Mouse (Mus musculus) neural tube, embryonic 11.5 days (tissue): ENCODE measurements around the gene Prkcd. TPM values are rescaled to one million over a fixed set of nuclear protein-coding genes. Genes with fewer than 3 reads are reported as not detected.
A peak's percentile ranks its signal among the peaks of the same experiment; 100 is the strongest.

Experiments used
- ATAC-seq: fragments of 200-750 bp; cut with Nextera tagmentation; 2 replicates; pipeline ENCODE4 v1.8.0; 2017; ENCODE audit warnings: moderate number of reproducible peaks, mild to moderate bottlenecking, moderate TSS enrichment, moderate library complexity; ENCODE audit not compliant: insufficient read depth, low FRiP score, low TSS enrichment
- DNase-seq: peaks from one replicate; pipeline ENCODE4 v3.0.0-alpha.2; 2015; ENCODE audit warnings: low spot score
- H3K27ac ChIP-seq: fragments of 300-500 bp; sonication (generic); 2 replicates; pipeline ENCODE4 v1.5.1; 2014; ENCODE audit warnings: low read depth, mild to moderate bottlenecking, low read length
- H3K27me3 ChIP-seq: fragments of 300-500 bp; sonication (generic); 2 replicates; pipeline ENCODE4 v1.6.1; 2014; ENCODE audit warnings: mild to moderate bottlenecking, low read length, mixed read lengths; ENCODE audit not compliant: control insufficient read depth, insufficient read depth
- H3K36me3 ChIP-seq: fragments of 300-500 bp; sonication (generic); 2 replicates; pipeline ENCODE4 v1.6.1; 2014; ENCODE audit warnings: mild to moderate bottlenecking, low read length, moderate library complexity, mixed read lengths; ENCODE audit not compliant: control insufficient read depth, insufficient read depth
- H3K4me1 ChIP-seq: fragments of 300-500 bp; sonication (generic); 2 replicates; pipeline ENCODE4 v1.6.1; 2014; ENCODE audit warnings: low read length, mixed read lengths; ENCODE audit not compliant: control insufficient read depth, insufficient read depth
- H3K4me2 ChIP-seq: fragments of 300-500 bp; sonication (generic); 2 replicates; pipeline ENCODE4 v1.6.1; 2014; ENCODE audit warnings: low read depth, mild to moderate bottlenecking, moderate library complexity
- H3K4me3 ChIP-seq: fragments of 300-500 bp; sonication (generic); 2 replicates; pipeline ENCODE4 v1.5.1; 2014; ENCODE audit warnings: low read depth, low read length
- H3K9ac ChIP-seq: fragments of 300-500 bp; sonication (generic); 2 replicates; pipeline ENCODE4 v1.6.1; 2014; ENCODE audit warnings: mild to moderate bottlenecking, low read length
- H3K9me3 ChIP-seq: fragments of 300-500 bp; sonication (generic); 2 replicates; pipeline ENCODE4 v1.6.1; 2016; ENCODE audit warnings: low read length; ENCODE audit not compliant: control insufficient read depth
- WGBS: fragments of 180-500 bp; shearing (Covaris S2); extraction: QIAGEN DNeasy Blood & Tissue Kit; methylation state at CpG from one replicate; pipeline ENCODE4 v1.1.7; 2014; 5-methylcytosine and 5-hydroxymethylcytosine counted together
- polyA plus RNA-seq: library from polyadenylated mRNA; unstranded; fragments of >200 nt; fragmentation: Nextera tagmentation; extraction: Ambion mirVana; gene quantifications from 2 replicates; pipeline ENCODE4 v1.2.1, GENCODE M21; 2014

Gene Prkcd
- polyA plus RNA-seq, 1 experiment from 2014 or later: 36.4 TPM

DNA sequence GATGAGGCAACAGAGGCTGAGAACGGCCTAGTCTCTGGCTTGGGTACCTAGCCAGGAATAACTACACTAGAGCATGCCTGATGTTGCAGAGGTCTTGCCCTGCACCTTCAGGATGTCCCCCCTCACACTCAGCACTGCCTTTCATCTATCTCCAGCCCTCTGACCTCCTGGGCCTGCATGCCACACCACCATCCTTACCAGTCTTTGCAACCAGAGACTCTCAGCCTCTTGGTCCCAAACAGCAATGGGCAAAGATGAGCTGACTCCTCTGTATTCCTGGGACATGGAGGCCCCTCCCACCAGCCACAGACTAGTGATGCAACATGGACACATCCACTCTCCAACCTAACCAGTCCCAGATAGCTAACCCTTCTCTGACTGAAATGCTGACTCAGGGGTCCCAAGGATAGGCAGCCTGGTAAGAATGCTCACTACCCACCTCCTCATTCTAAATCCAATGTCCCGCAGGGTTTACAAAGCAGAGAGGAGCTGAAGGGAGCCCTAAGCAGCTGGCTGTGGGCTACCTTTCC lies 7.2 kb downstream of the Prkcd start:
- no peaks in the 10 kb centered on the region for H3K36me3 ChIP-seq
- DNase-seq: no peak
- no peaks in the 10 kb centered on the region for H3K9me3 ChIP-seq
- H3K4me1 ChIP-seq: 0 out of 2 replicates have a peak, but pooled peaks cover 1% of the 10 kb centered on the region
- no peak for ATAC-seq
- 84% methylated on average over 2 of the region's 2 CpGs for WGBS
- no peak overlapping the region for H3K4me3 ChIP-seq
- H3K4me2 ChIP-seq: no peak overlapping the region
- no peak overlapping the region for H3K27ac ChIP-seq
- H3K9ac ChIP-seq: no peak overlapping the region
- no peaks in the 10 kb centered on the region for H3K27me3 ChIP-seq

DNA sequence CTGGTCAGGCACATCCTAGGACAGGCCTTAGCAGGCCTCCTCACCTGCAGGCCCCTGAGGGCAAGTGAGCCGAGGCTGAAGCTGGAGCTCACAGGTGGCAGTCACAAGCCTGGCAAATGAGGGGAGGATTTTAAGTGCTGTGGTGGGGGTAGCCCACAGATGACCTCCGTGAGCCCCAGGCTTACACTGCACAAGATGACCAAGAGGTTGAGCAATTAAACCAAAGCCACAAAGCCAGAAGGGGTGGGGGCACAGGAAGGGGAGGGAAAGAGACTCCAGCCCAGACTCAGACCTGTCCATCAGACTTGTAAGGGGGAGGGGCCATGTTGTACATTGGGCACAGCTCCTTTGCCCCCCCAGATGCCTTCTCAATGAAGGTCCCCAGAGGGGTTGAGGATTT lies 9.3 kb downstream of the Prkcd start:
- Histone ChIP-seq H3K9ac (no peak overlapping the region), H3K9me3 (no peaks in the 10 kb centered on the region), H3K27ac (no peak overlapping the region), H3K4me3 (no peak overlapping the region), H3K27me3 (no peaks in the 10 kb centered on the region), H3K36me3 (no peaks in the 10 kb centered on the region), H3K4me2 (no peak overlapping the region), H3K4me1 (no peaks in the 10 kb centered on the region)
- DNase-seq: no peak
- 52% methylated on average over 2 of the region's 2 CpGs for WGBS
- no peak for ATAC-seq

DNA sequence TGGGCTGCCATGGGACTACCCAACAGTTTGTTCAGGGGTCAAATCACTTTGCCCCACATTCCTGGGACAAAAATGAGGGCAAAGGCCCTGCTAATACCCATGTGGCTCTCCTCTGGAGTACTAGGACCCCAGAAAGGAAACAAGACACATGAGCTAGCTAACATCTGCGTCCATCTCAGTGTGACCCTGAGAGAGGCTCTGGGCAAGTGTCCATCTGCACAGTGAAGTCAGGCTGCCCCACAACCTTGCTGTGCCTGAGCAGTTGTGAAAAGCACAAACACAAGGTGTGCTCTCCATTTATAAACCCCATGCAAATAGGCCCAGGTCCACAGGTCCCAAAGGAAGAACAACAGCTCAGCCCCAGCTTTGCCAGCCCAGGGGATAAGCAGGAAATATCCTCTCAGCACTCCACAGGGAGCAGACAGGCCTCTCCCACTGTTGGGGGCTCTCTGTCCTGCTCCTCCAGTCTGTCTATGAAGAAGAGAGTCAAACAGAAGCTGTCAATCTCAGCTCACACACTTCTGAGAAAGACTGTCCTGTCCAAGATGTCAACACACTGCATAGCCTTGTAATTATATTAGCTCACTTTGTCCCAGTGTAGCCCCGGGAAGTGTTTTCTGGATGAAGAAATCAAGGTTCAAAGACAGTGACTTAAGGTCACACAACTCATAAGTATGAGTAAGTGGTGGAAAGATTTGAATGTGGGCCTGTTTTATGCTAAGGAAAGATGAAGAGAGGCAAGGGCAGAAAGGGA lies 12.9 kb downstream of the Prkcd start:
- Histone ChIP-seq H3K9me3 (no peaks in the 10 kb centered on the region), H3K4me3 (no peak overlapping the region), H3K9ac (no peak overlapping the region), H3K36me3 (no peaks in the 10 kb centered on the region), H3K4me2 (no peak overlapping the region), H3K27me3 (no peaks in the 10 kb centered on the region), H3K27ac (no peak overlapping the region), H3K4me1 (no peaks in the 10 kb centered on the region)
- WGBS: 93% methylated on average over 2 of the region's 2 CpGs
- ATAC-seq: no peak
- no peak for DNase-seq

DNA sequence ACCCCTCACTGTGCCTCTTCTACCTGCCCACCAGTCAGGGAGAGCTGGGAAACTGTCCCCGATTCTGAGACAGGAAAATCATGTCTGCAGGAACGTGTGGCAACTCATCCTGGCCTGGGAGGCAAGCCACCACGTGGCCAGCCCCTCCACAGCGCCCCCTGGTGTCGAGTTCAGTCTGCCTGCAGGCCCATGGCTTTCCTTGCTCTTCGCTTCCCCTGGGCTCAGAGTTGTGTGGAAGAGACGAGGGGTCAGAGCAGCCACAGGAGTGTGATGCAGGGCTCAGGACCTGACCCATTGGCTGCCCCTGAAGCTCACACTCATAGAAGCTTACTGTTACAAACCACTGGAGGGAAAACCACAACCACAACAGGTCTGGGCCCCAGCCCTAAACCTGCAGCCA lies 13.5 kb downstream of the Prkcd start:
- Histone ChIP-seq H3K4me3 (no peak overlapping the region), H3K9ac (no peak overlapping the region), H3K4me2 (no peak overlapping the region), H3K36me3 (no peaks in the 10 kb centered on the region), H3K27me3 (no peaks in the 10 kb centered on the region), H3K9me3 (no peaks in the 10 kb centered on the region), H3K4me1 (no peaks in the 10 kb centered on the region), H3K27ac (no peak overlapping the region)
- peak; percentile 38 for ATAC-seq
- 22% methylated on average over 7 of the region's 7 CpGs for WGBS
- DNase-seq: peak; percentile 77

DNA sequence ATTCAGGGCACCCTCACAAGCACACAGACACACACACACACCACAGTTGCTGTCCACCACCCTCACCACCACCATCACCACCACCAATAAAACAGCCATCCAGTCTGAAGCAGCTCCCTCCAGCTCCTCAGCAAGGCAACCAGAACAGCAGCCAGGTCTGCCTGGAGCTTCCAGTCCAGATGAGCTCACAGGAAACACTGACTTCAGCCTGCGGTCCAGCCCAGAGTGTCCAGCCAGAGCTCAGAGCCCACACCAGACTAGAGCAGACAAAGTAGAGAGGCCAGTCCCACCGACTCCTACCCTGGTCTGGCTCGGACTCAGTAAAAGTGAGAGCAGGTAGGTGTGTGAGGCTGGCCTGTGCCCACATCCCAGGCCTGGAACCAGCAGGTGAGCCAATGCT lies 15.1 kb downstream of the Prkcd start:
- Histone ChIP-seq H3K4me2 (no peak overlapping the region), H3K27ac (no peak overlapping the region), H3K4me3 (no peak overlapping the region), H3K4me1 (no peaks in the 10 kb centered on the region), H3K36me3 (no peaks in the 10 kb centered on the region), H3K9me3 (no peaks in the 10 kb centered on the region), H3K9ac (no peak overlapping the region), H3K27me3 (no peaks in the 10 kb centered on the region)
- no peak for DNase-seq
- WGBS: 92% methylated on average over 3 of the region's 3 CpGs
- no peak for ATAC-seq

DNA sequence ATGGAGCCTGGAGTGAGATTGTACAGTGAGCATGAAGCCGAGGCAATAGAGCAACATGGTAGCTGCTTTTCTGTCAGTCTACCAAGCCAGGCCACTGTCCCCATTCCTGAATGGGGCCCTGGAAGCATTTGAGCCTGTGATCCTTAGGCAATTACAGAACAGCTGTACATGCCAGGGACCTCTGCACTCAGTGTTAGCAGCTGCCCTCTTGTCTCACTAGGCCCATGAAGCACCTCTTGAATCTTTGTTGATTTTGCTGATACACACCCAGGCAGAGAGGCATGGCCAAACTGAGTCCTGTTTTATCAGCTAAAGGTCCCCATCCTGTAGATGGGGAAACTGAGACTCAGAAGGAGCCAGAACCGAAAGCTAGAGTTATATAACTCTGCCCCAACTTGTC lies 15.7 kb downstream of the Prkcd start:
- no peak overlapping the region for H3K27ac ChIP-seq
- 76% methylated on average over 2 of the region's 2 CpGs for WGBS
- H3K36me3 ChIP-seq: no peaks in the 10 kb centered on the region
- H3K4me3 ChIP-seq: no peak overlapping the region
- DNase-seq: no peak
- H3K9ac ChIP-seq: no peak overlapping the region
- no peaks in the 10 kb centered on the region for H3K9me3 ChIP-seq
- H3K27me3 ChIP-seq: no peaks in the 10 kb centered on the region
- no peaks in the 10 kb centered on the region for H3K4me1 ChIP-seq
- ATAC-seq: no peak
- H3K4me2 ChIP-seq: no peak overlapping the region

DNA sequence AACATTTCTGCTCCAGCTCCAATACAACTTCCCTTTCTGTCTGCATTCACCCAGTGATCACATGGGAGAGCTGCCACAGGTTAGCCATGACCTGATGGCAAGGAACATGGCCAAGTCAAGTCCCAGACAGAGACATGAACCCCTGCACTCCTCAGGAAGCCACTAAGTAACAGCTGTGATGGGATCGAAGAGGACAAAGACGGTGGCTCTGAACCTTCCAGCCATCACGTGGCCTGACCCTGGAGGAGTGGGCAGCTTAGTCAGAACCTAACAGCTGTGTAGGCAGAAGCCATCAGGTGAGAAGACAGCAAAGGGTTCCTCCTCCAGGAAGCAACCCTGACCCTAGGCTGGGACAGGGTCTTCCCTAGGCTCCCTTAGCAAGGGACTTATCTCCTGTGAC lies 16.5 kb downstream of the Prkcd start:
- ATAC-seq (no peak), DNase-seq (no peak)
- WGBS: 92% methylated on average over 3 of the region's 3 CpGs
- no peaks in the 10 kb centered on the region for H3K36me3 ChIP-seq
- no peaks in the 10 kb centered on the region for H3K27me3 ChIP-seq
- no peak overlapping the region for H3K4me3 ChIP-seq
- H3K4me2 ChIP-seq: no peak overlapping the region
- H3K27ac ChIP-seq: no peak overlapping the region
- no peak overlapping the region for H3K9ac ChIP-seq
- no peaks in the 10 kb centered on the region for H3K4me1 ChIP-seq
- H3K9me3 ChIP-seq: no peaks in the 10 kb centered on the region

DNA sequence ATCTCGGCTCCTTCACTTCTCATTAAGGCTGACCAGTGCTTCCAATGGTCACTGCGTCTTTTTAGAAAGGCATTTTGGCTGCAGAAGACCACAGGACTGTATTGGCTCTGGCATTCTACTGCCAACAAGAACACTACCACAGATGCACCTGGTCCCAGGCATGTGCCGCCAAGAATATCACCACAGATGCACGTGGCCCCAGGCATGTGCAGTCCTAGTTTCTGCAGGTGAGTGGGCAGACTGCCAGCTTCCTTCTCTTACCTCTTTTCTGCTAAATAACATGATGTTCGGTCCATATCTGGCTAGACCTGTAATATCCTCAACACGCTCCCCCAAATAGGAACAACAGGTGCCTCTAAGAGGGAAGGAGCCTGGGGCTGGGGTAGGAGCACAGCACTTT lies 17.8 kb downstream of the Prkcd start:
- no peak overlapping the region for H3K4me2 ChIP-seq
- no peak overlapping the region for H3K9ac ChIP-seq
- no peaks in the 10 kb centered on the region for H3K27me3 ChIP-seq
- no peak overlapping the region for H3K4me3 ChIP-seq
- no peaks in the 10 kb centered on the region for H3K9me3 ChIP-seq
- H3K4me1 ChIP-seq: no peaks in the 10 kb centered on the region
- no peak for DNase-seq
- WGBS: 86% methylated on average over 6 of the region's 6 CpGs
- H3K27ac ChIP-seq: no peak overlapping the region
- no peaks in the 10 kb centered on the region for H3K36me3 ChIP-seq
- no peak for ATAC-seq

DNA sequence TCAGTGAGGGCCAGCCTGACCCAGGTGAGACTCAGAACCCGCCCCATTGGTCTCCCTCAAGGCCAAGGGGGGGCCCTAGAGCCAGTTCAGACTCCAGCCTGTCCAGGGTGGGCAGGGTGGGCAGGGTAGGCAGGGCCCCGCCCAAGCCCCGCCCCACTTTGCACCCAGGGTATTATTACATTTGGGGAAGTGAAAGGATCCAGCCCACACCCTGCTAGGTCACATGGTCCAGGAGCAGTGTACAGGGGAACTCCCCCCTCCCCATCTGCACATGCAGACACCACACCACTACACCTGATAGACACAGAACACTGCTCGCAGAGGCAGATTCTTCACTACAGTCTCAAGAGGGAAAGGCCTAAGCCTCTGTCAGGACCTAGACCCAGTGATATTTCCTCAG lies 18.3 kb downstream of the Prkcd start:
- H3K27ac ChIP-seq: no peak overlapping the region
- no peak overlapping the region for H3K4me2 ChIP-seq
- no peaks in the 10 kb centered on the region for H3K27me3 ChIP-seq
- no peaks in the 10 kb centered on the region for H3K36me3 ChIP-seq
- no peaks in the 10 kb centered on the region for H3K4me1 ChIP-seq
- H3K4me3 ChIP-seq: no peak overlapping the region
- H3K9me3 ChIP-seq: no peaks in the 10 kb centered on the region
- no peak for DNase-seq
- WGBS: 86% methylated on average over 4 of the region's 4 CpGs
- no peak overlapping the region for H3K9ac ChIP-seq
- ATAC-seq: no peak
